Mouse (Mus musculus) liver, embryonic 12.5 days (tissue): Measurements from ENCODE around the gene Vmn2r50. TPM values are rescaled to one million over a fixed set of nuclear protein-coding genes. Genes with fewer than 3 reads are reported as not detected.
"Not testable (repeated sequence)": the region's sequence is repeated elsewhere in the genome, so short reads cannot be mapped to it uniquely, and the experiment has no call there.

ENCODE experiments used
- ATAC-seq: fragments of 200-750 bp; cut with Nextera tagmentation; 2 replicates; pipeline ENCODE4 v1.8.0; 2017; ENCODE audit warnings: moderate number of reproducible peaks, mild to moderate bottlenecking, moderate library complexity
- H3K27ac ChIP-seq: fragments of 300-500 bp; sonication (generic); 2 replicates; pipeline ENCODE4 v1.5.1; 2016; ENCODE audit warnings: mild to moderate bottlenecking
- H3K27me3 ChIP-seq: fragments of 300-500 bp; sonication (generic); replicated peaks from 2 replicates; pipeline ENCODE4 v1.6.1; 2016; ENCODE audit warnings: mild to moderate bottlenecking, moderate library complexity
- H3K36me3 ChIP-seq: fragments of 300-500 bp; sonication (generic); 2 replicates; pipeline ENCODE4 v1.6.1; 2016; ENCODE audit warnings: mild to moderate bottlenecking, moderate library complexity
- H3K4me1 ChIP-seq: fragments of 300-500 bp; sonication (generic); 2 replicates; pipeline ENCODE4 v1.6.1; 2016
- H3K4me2 ChIP-seq: fragments of 300-500 bp; sonication (generic); 2 replicates; pipeline ENCODE4 v1.6.1; 2016; ENCODE audit warnings: mild to moderate bottlenecking, moderate library complexity
- H3K4me3 ChIP-seq: fragments of 300-500 bp; sonication (generic); 2 replicates; pipeline ENCODE4 v1.5.1; 2016; ENCODE audit warnings: mild to moderate bottlenecking, moderate library complexity
- H3K9ac ChIP-seq: fragments of 300-500 bp; sonication (generic); 2 replicates; pipeline ENCODE4 v1.6.1; 2016; ENCODE audit warnings: mild to moderate bottlenecking, moderate library complexity
- H3K9me3 ChIP-seq: fragments of 300-500 bp; sonication (generic); replicated peaks from 2 replicates; pipeline ENCODE4 v1.6.1; 2016; ENCODE audit warnings: mild to moderate bottlenecking, moderate library complexity
- WGBS: fragments of 180-500 bp; shearing (Covaris S2); methylation state at CpG from one replicate; pipeline ENCODE4 v1.1.7; 2016; ENCODE audit not compliant: insufficient replicate concordance; 5-methylcytosine and 5-hydroxymethylcytosine counted together
- polyA plus RNA-seq: library from polyadenylated mRNA; unstranded; fragments of >200 nt; fragmentation: Nextera tagmentation; extraction: Ambion mirVana; gene quantifications from 2 replicates; pipeline ENCODE4 v1.2.1, GENCODE M21; 2016

Gene Vmn2r50
- not detected in 2 replicates for polyA plus RNA-seq

- H3K9ac ChIP-seq, H3K36me3 ChIP-seq, H3K4me2 ChIP-seq, H3K27me3 ChIP-seq, ATAC-seq, H3K4me1 ChIP-seq, H3K4me3 ChIP-seq, H3K27ac ChIP-seq, H3K9me3 ChIP-seq: not testable (repeated sequence)
Observed at GRCm38 (mm10) chr7:10053196-10053595, at the start of gene Vmn2r50. Gene Vmn2r50, minus strand, starts transcription at chr7:10053296.

GRCm38 (mm10) chr7:9992157-9992556, 60.9 kb downstream of the Vmn2r50 start, which contains the start of gene Vmn2r49:
Gene Vmn2r49, minus strand, starts transcription at chr7:9992257.
- H3K36me3 ChIP-seq, H3K4me2 ChIP-seq, H3K4me1 ChIP-seq, H3K4me3 ChIP-seq, H3K9me3 ChIP-seq, H3K9ac ChIP-seq, H3K27ac ChIP-seq, H3K27me3 ChIP-seq, ATAC-seq: not testable (repeated sequence)
- WGBS, result 57% methylated on average over 2 of the region's 2 CpGs

Other genes starting within 250 kb of the Vmn2r50 start
- not detected in 2 replicates for gene Vmn2r47, start 212.0 kb downstream of the Vmn2r50 start, polyA plus RNA-seq
- not detected in 2 replicates for gene Vmn2r48, start 99.7 kb downstream of the Vmn2r50 start, polyA plus RNA-seq
- gene Vmn2r49, start 61.0 kb downstream of the Vmn2r50 start, polyA plus RNA-seq, result not detected in 2 replicates
- gene Vmn2r51, start 52.4 kb upstream of the Vmn2r50 start, polyA plus RNA-seq, result not detected in 2 replicates
- gene Vmn2r52, start 123.3 kb upstream of the Vmn2r50 start, polyA plus RNA-seq, result not detected in 2 replicates
- not detected in 2 replicates for gene Vmn1r66, start 224.7 kb upstream of the Vmn2r50 start, polyA plus RNA-seq